Mouse (Mus musculus): ENCODE measurements at regions not wholly inside any gene's neighbourhood (a gene's known extent, or its start where the extent isn't known, plus 50 kb on each side); places are given as distances from the start of the nearest gene placed in this dataset.
"Not testable (repeated sequence)": the region's sequence is repeated elsewhere in the genome, so short reads cannot be mapped to it uniquely, and the experiment has no call there.

GRCm38 (mm10) chr8:57052661-57053060 is 268.1 kb upstream of the Hand2 start:
- Histone ChIP-seq H3K9ac (ENCODE audit: low read depth, low read length) (no peak overlapping the region), H3K9me3 (ENCODE audit: control insufficient read depth, low read length) (no peaks in the 10 kb centered on the region), H3K4me1 (replicated peaks; ENCODE audit: control insufficient read depth, insufficient read depth, low read length) (no peaks in the 10 kb centered on the region), H3K4me2 (no peak overlapping the region), H3K36me3 (ENCODE audit: control insufficient read depth, insufficient read depth, low read length) (no peaks in the 10 kb centered on the region), H3K4me3 (ENCODE audit: low read depth, low read length) (no peak overlapping the region), H3K27me3 (replicated peaks; ENCODE audit: control insufficient read depth, insufficient read depth, low read length) (no peaks in the 10 kb centered on the region), H3K27ac (ENCODE audit: low read depth, low read length) (no peak overlapping the region)
- DNase-seq (ENCODE audit: low spot score) (no peak), ATAC-seq (replicated peaks; ENCODE audit: low FRiP score) (no peak)
- WGBS: 78% methylated on average over 4 of the region's 4 CpGs

DNA sequence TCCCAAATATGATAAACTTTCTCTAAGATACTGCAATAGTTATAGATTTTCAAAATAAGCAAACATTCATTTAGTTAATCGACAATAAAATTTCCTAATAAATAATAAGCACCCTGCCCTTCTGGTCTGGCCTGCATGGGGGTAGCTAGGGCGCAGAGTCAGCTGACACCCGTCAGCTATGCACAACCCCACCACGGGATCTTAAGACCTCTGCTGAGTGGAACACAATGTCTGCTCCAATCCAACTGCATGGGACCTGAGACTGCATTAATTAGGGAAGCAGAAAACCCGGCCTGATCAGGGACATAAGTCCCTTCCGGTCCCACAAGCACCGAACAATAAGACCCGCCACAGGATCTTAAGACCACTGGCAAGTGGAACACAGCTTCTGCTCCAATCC is 243.8 kb upstream of the Hand2 start:
- ATAC-seq (replicated peaks; ENCODE audit: low FRiP score) (no peak), DNase-seq (ENCODE audit: low spot score) (no peak)
- H3K9me3 ChIP-seq (ENCODE audit: control insufficient read depth, low read length): no peaks in the 10 kb centered on the region
- H3K27me3 ChIP-seq (replicated peaks; ENCODE audit: control insufficient read depth, insufficient read depth, low read length): no peaks in the 10 kb centered on the region
- no peak overlapping the region for H3K4me3 ChIP-seq (ENCODE audit: low read depth, low read length)
- no peak overlapping the region for H3K27ac ChIP-seq (ENCODE audit: low read depth, low read length)
- no peaks in the 10 kb centered on the region for H3K36me3 ChIP-seq (ENCODE audit: control insufficient read depth, insufficient read depth, low read length)
- H3K9ac ChIP-seq (ENCODE audit: low read depth, low read length): no peak overlapping the region
- WGBS: 85% methylated on average over 8 of the region's 8 CpGs
- no peak overlapping the region for H3K4me2 ChIP-seq
- no peaks in the 10 kb centered on the region for H3K4me1 ChIP-seq (replicated peaks; ENCODE audit: control insufficient read depth, insufficient read depth, low read length)

DNA sequence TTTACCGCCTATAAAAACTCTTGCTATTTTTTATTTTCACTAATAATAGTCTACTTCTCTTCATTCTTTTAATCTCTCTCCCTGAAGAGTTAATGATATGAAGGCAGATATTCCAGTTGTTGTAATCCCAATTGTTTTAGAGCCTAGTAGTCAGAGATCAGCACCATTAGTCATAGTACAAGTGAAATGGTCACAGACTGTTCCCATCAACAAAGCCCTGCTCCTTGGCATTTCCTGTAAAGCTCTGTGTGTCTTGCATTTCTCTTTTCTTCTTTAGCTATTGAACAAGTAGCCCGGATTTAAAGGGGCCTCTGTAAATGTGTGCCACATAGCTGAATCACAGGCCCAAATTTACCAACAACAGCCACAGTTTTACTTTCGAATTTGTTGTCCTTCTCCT is 234.0 kb upstream of the Hand2 start:
- Histone ChIP-seq H3K4me2 (no peak overlapping the region), H3K27ac (ENCODE audit: low read depth, low read length) (no peak overlapping the region), H3K9me3 (ENCODE audit: control insufficient read depth, low read length) (no peaks in the 10 kb centered on the region), H3K9ac (ENCODE audit: low read depth, low read length) (no peak overlapping the region), H3K36me3 (ENCODE audit: control insufficient read depth, insufficient read depth, low read length) (no peaks in the 10 kb centered on the region), H3K4me1 (replicated peaks; ENCODE audit: control insufficient read depth, insufficient read depth, low read length) (no peaks in the 10 kb centered on the region), H3K4me3 (ENCODE audit: low read depth, low read length) (no peak overlapping the region), H3K27me3 (replicated peaks; ENCODE audit: control insufficient read depth, insufficient read depth, low read length) (no peaks in the 10 kb centered on the region)
- DNase-seq (ENCODE audit: low spot score) (no peak), ATAC-seq (replicated peaks; ENCODE audit: low FRiP score) (no peak)
- 72% methylated on average over 3 of the region's 3 CpGs for WGBS

DNA sequence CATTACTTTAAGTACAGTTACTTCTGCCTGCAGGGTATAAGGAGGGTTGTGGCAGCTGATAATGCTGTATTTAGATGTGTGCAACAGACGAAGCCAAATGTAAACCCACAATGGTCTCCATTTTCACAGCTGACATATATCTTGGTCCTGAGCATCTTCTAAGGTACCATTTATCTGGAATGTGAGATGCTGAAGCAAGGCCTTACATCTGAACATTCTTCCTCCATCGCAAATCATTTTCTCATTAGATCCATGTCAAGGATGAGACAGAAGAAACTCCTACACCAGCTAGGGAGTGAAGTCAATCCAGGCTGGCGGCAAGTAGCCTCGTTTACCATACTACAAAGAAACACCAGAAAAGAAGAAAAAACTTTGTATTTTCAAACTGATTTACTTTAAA is 228.4 kb upstream of the Hand2 start:
- no peak overlapping the region for H3K27ac ChIP-seq (ENCODE audit: low read depth, low read length)
- no peaks in the 10 kb centered on the region for H3K4me1 ChIP-seq (replicated peaks; ENCODE audit: control insufficient read depth, insufficient read depth, low read length)
- WGBS: 81% methylated on average over 4 of the region's 4 CpGs
- H3K4me2 ChIP-seq: no peak overlapping the region
- no peaks in the 10 kb centered on the region for H3K9me3 ChIP-seq (ENCODE audit: control insufficient read depth, low read length)
- ATAC-seq (replicated peaks; ENCODE audit: low FRiP score): no peak
- no peak for DNase-seq (ENCODE audit: low spot score)
- H3K9ac ChIP-seq (ENCODE audit: low read depth, low read length): no peak overlapping the region
- H3K4me3 ChIP-seq (ENCODE audit: low read depth, low read length): no peak overlapping the region
- no peaks in the 10 kb centered on the region for H3K36me3 ChIP-seq (ENCODE audit: control insufficient read depth, insufficient read depth, low read length)
- no peaks in the 10 kb centered on the region for H3K27me3 ChIP-seq (replicated peaks; ENCODE audit: control insufficient read depth, insufficient read depth, low read length)

GRCm38 (mm10) chr8:57095169-57095568 is 225.6 kb upstream of the Hand2 start:
- Histone ChIP-seq H3K36me3 (ENCODE audit: control insufficient read depth, insufficient read depth, low read length) (no peaks in the 10 kb centered on the region), H3K9me3 (ENCODE audit: control insufficient read depth, low read length) (no peaks in the 10 kb centered on the region), H3K4me3 (ENCODE audit: low read depth, low read length) (no peak overlapping the region), H3K27ac (ENCODE audit: low read depth, low read length) (no peak overlapping the region), H3K27me3 (replicated peaks; ENCODE audit: control insufficient read depth, insufficient read depth, low read length) (no peaks in the 10 kb centered on the region), H3K4me1 (replicated peaks; ENCODE audit: control insufficient read depth, insufficient read depth, low read length) (no peaks in the 10 kb centered on the region), H3K9ac (ENCODE audit: low read depth, low read length) (no peak overlapping the region), H3K4me2 (no peak overlapping the region)
- ATAC-seq (replicated peaks; ENCODE audit: low FRiP score): no peak
- WGBS: 40% methylated on average over 2 of the region's 2 CpGs
- no peak for DNase-seq (ENCODE audit: low spot score)

- not testable (repeated sequence) for H3K4me1 ChIP-seq (replicated peaks; ENCODE audit: control insufficient read depth, insufficient read depth, low read length); H3K4me2 ChIP-seq; DNase-seq (ENCODE audit: low spot score); H3K9me3 ChIP-seq (ENCODE audit: control insufficient read depth, low read length); H3K9ac ChIP-seq (ENCODE audit: low read depth, low read length); H3K27ac ChIP-seq (ENCODE audit: low read depth, low read length); H3K27me3 ChIP-seq (replicated peaks; ENCODE audit: control insufficient read depth, insufficient read depth, low read length); H3K36me3 ChIP-seq (ENCODE audit: control insufficient read depth, insufficient read depth, low read length); H3K4me3 ChIP-seq (ENCODE audit: low read depth, low read length)
- ATAC-seq (replicated peaks; ENCODE audit: low FRiP score): peak; percentile 99
- WGBS: 60% methylated on average over 2 of the region's 6 CpGs
Measured at GRCm38 (mm10) chr8:57110765-57111402, 209.9 kb upstream of the Hand2 start.

DNA sequence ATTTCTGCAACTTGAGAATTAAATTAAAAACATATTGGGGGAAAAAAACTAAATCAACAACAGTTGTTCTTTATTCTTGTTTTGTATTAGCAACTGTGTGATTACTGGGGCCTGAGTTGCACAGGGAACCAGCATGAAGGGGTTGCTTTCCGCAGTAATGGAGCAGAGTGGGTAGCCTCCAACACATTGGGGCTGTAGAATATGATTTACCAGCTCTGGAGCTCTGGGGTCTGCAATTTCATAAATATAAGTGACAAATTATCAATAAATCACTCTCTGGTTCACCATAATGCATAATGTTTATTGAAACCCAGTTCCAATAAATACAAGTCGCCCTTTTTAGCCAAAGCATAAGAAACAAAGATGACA is 209.4 kb upstream of the Hand2 start:
- Histone ChIP-seq H3K9me3 (ENCODE audit: control insufficient read depth, low read length) (0 out of 2 replicates have a peak, but pooled peaks cover 2% of the 10 kb centered on the region), H3K36me3 (ENCODE audit: control insufficient read depth, insufficient read depth, low read length) (no peaks in the 10 kb centered on the region), H3K27ac (ENCODE audit: low read depth, low read length) (no peak overlapping the region), H3K4me1 (replicated peaks; ENCODE audit: control insufficient read depth, insufficient read depth, low read length) (no peaks in the 10 kb centered on the region), H3K4me3 (ENCODE audit: low read depth, low read length) (no peak overlapping the region), H3K27me3 (replicated peaks; ENCODE audit: control insufficient read depth, insufficient read depth, low read length) (no peaks in the 10 kb centered on the region), H3K4me2 (no peak overlapping the region), H3K9ac (ENCODE audit: low read depth, low read length) (no peak overlapping the region)
- WGBS: 62% methylated on average over 2 of the region's 2 CpGs
- ATAC-seq (replicated peaks; ENCODE audit: low FRiP score) (no peak), DNase-seq (ENCODE audit: low spot score) (no peak)

- H3K4me2 ChIP-seq: no peak overlapping the region
- no peak overlapping the region for H3K4me3 ChIP-seq (ENCODE audit: low read depth, low read length)
- DNase-seq (ENCODE audit: low spot score): no peak
- no peak overlapping the region for H3K9ac ChIP-seq (ENCODE audit: low read depth, low read length)
- H3K36me3 ChIP-seq (ENCODE audit: control insufficient read depth, insufficient read depth, low read length): no peaks in the 10 kb centered on the region
- H3K27ac ChIP-seq (ENCODE audit: low read depth, low read length): no peak overlapping the region
- 0 out of 2 replicates have a peak, but pooled peaks cover 2% of the 10 kb centered on the region for H3K9me3 ChIP-seq (ENCODE audit: control insufficient read depth, low read length)
- no peak for ATAC-seq (replicated peaks; ENCODE audit: low FRiP score)
- no peaks in the 10 kb centered on the region for H3K4me1 ChIP-seq (replicated peaks; ENCODE audit: control insufficient read depth, insufficient read depth, low read length)
- WGBS: 72% methylated on average over 2 of the region's 2 CpGs
- H3K27me3 ChIP-seq (replicated peaks; ENCODE audit: control insufficient read depth, insufficient read depth, low read length): no peaks in the 10 kb centered on the region
Measured at GRCm38 (mm10) chr8:57113915-57114314, 206.9 kb upstream of the Hand2 start.

GRCm38 (mm10) chr8:57115303-57115702 is 205.5 kb upstream of the Hand2 start:
- no peaks in the 10 kb centered on the region for H3K27me3 ChIP-seq (replicated peaks; ENCODE audit: control insufficient read depth, insufficient read depth, low read length)
- no peak overlapping the region for H3K4me2 ChIP-seq
- no peak overlapping the region for H3K9ac ChIP-seq (ENCODE audit: low read depth, low read length)
- no peaks in the 10 kb centered on the region for H3K36me3 ChIP-seq (ENCODE audit: control insufficient read depth, insufficient read depth, low read length)
- no peak overlapping the region for H3K27ac ChIP-seq (ENCODE audit: low read depth, low read length)
- ATAC-seq (replicated peaks; ENCODE audit: low FRiP score) (no peak), DNase-seq (ENCODE audit: low spot score) (no peak)
- H3K4me3 ChIP-seq (ENCODE audit: low read depth, low read length): no peak overlapping the region
- H3K4me1 ChIP-seq (replicated peaks; ENCODE audit: control insufficient read depth, insufficient read depth, low read length): no peaks in the 10 kb centered on the region
- H3K9me3 ChIP-seq (ENCODE audit: control insufficient read depth, low read length): 0 out of 2 replicates have a peak, but pooled peaks cover 2% of the 10 kb centered on the region
- 83% methylated on average over 2 of the region's 2 CpGs for WGBS

All from liver, embryonic 11.5 days (tissue).